Mouse (Mus musculus) hindbrain, embryonic 13.5 days (tissue): Measurements from ENCODE around the gene Gm45717. TPM values are rescaled to one million over a fixed set of nuclear protein-coding genes. Genes with fewer than 3 reads are reported as not detected.
A peak's percentile ranks its signal among the peaks of the same experiment; 100 is the strongest.

Experiments used
- ATAC-seq: fragments of 200-750 bp; cut with Nextera tagmentation; 2 replicates; pipeline ENCODE4 v1.8.0; 2017; ENCODE audit warnings: moderate TSS enrichment; ENCODE audit not compliant: low FRiP score
- H3K27ac ChIP-seq: fragments of 300-500 bp; sonication (generic); 2 replicates; pipeline ENCODE4 v1.5.1; 2015; ENCODE audit warnings: inconsistent platforms, mild to moderate bottlenecking, moderate library complexity
- H3K27me3 ChIP-seq: fragments of 300-500 bp; sonication (generic); 2 replicates; pipeline ENCODE4 v1.6.1; 2015; ENCODE audit warnings: mild to moderate bottlenecking, inconsistent platforms
- H3K36me3 ChIP-seq: fragments of 300-500 bp; sonication (generic); 2 replicates; pipeline ENCODE4 v1.6.1; 2015; ENCODE audit warnings: mild to moderate bottlenecking, inconsistent platforms
- H3K4me1 ChIP-seq: fragments of 300-500 bp; sonication (generic); replicated peaks from 2 replicates; pipeline ENCODE4 v1.6.1; 2015; ENCODE audit warnings: inconsistent platforms
- H3K4me2 ChIP-seq: fragments of 300-500 bp; sonication (generic); 2 replicates; pipeline ENCODE4 v1.6.1; 2015; ENCODE audit warnings: inconsistent platforms, mild to moderate bottlenecking, moderate library complexity
- H3K4me3 ChIP-seq: fragments of 300-500 bp; sonication (generic); 2 replicates; pipeline ENCODE4 v1.5.1; 2015; ENCODE audit warnings: mild to moderate bottlenecking, inconsistent platforms
- H3K9ac ChIP-seq: fragments of 300-500 bp; sonication (generic); 2 replicates; pipeline ENCODE4 v1.6.1; 2015; ENCODE audit warnings: mild to moderate bottlenecking, inconsistent platforms
- H3K9me3 ChIP-seq: fragments of 300-500 bp; sonication (generic); 2 replicates; pipeline ENCODE4 v1.6.1; 2016; ENCODE audit warnings: inconsistent platforms
- WGBS: fragments of 180-500 bp; shearing (Covaris S2); methylation state at CpG from one replicate; pipeline ENCODE4 v1.1.7; 2015; 5-methylcytosine and 5-hydroxymethylcytosine counted together
- polyA plus RNA-seq: library from polyadenylated mRNA; unstranded; fragments of >200 nt; fragmentation: Nextera tagmentation; extraction: Ambion mirVana; gene quantifications from 2 replicates; pipeline ENCODE4 v1.2.1, GENCODE M21; 2015

The Gm45717 gene
- polyA plus RNA-seq, 1 experiment from 2014 or later, result not detected

GRCm38 (mm10) chr7:140961416-140961815 lies 5.7 kb upstream of the Gm45717 start:
- no peaks in the 10 kb centered on the region for H3K9me3 ChIP-seq
- H3K36me3 ChIP-seq, result no peaks in the 10 kb centered on the region
- peaks cover 7% of the 10 kb centered on the region; the same call in 1 of the 2 replicates for H3K4me1 ChIP-seq
- no peak overlapping the region for H3K4me3 ChIP-seq
- H3K27ac ChIP-seq, result no peak overlapping the region
- no peak for ATAC-seq
- no peak overlapping the region for H3K9ac ChIP-seq
- 0 out of 2 replicates have a peak, but pooled peaks cover 6% of the 10 kb centered on the region for H3K27me3 ChIP-seq
- no peak overlapping the region for H3K4me2 ChIP-seq
- WGBS, result 49% methylated on average over 2 of the region's 2 CpGs

GRCm38 (mm10) chr7:140960026-140960425 lies 4.3 kb upstream of the Gm45717 start:
- Histone ChIP-seq H3K4me3 (no peak overlapping the region), H3K27me3 (0 out of 2 replicates have a peak, but pooled peaks cover 11% of the 10 kb centered on the region), H3K9me3 (no peaks in the 10 kb centered on the region), H3K9ac (no peak overlapping the region), H3K27ac (no peak overlapping the region), H3K4me1 (peaks cover 11% of the 10 kb centered on the region), H3K36me3 (no peaks in the 10 kb centered on the region), H3K4me2 (no peak overlapping the region)
- 62% methylated on average over 5 of the region's 5 CpGs for WGBS
- no peak for ATAC-seq

GRCm38 (mm10) chr7:140959181-140959901 lies 3.6 kb upstream of the Gm45717 start:
- Histone ChIP-seq H3K4me3 (no peak overlapping the region), H3K9ac (no peak overlapping the region), H3K27ac (no peak overlapping the region), H3K36me3 (no peaks in the 10 kb centered on the region), H3K27me3 (0 out of 2 replicates have a peak, but pooled peaks cover 11% of the 10 kb centered on the region), H3K9me3 (no peaks in the 10 kb centered on the region), H3K4me2 (no peak overlapping the region), H3K4me1 (peaks cover 17% of the 10 kb centered on the region)
- 5% methylated on average over 9 of the region's 9 CpGs for WGBS
- ATAC-seq, result no peak

GRCm38 (mm10) chr7:140956556-140956869 lies 776 bp upstream of the Gm45717 start:
- Histone ChIP-seq H3K27me3 (0 out of 2 replicates have a peak, but pooled peaks cover 11% of the 10 kb centered on the region), H3K36me3 (no peaks in the 10 kb centered on the region), H3K9ac (no peak overlapping the region), H3K4me3 (no peak overlapping the region), H3K27ac (0 out of 2 replicates have a peak overlapping the region, but pooled peaks have one; percentile 8), H3K4me1 (peaks cover 21% of the 10 kb centered on the region), H3K4me2 (no peak overlapping the region), H3K9me3 (no peaks in the 10 kb centered on the region)
- no peak for ATAC-seq
- 64% methylated on average over 6 of the region's 6 CpGs for WGBS

GRCm38 (mm10) chr7:140955342-140955741 lies 395 bp downstream of the Gm45717 start:
- no peaks in the 10 kb centered on the region for H3K36me3 ChIP-seq
- H3K27ac ChIP-seq, result no peak overlapping the region
- H3K9me3 ChIP-seq, result no peaks in the 10 kb centered on the region
- peak overlapping the region; percentile 59 for H3K4me2 ChIP-seq
- WGBS, result 27% methylated on average over 17 of the region's 17 CpGs
- H3K9ac ChIP-seq, result peak overlapping the region; percentile 66
- peak overlapping the region; percentile 32 for H3K4me3 ChIP-seq
- ATAC-seq, result peak; percentile 61
- peaks cover 31% of the 10 kb centered on the region for H3K4me1 ChIP-seq
- H3K27me3 ChIP-seq, result 0 out of 2 replicates have a peak, but pooled peaks cover 11% of the 10 kb centered on the region

GRCm38 (mm10) chr7:140954733-140955071 lies 1.0 kb downstream of the Gm45717 start:
- peak overlapping the region; percentile 32 for H3K4me3 ChIP-seq
- no peak for ATAC-seq
- peak overlapping the region; percentile 66 for H3K9ac ChIP-seq

GRCm38 (mm10) chr7:140953800-140954732 lies 1.7 kb downstream of the Gm45717 start:
- H3K4me1 ChIP-seq, result peaks cover 31% of the 10 kb centered on the region
- H3K4me3 ChIP-seq, result peak overlapping the region; percentile 32
- H3K27ac ChIP-seq, result no peak overlapping the region
- no peaks in the 10 kb centered on the region for H3K9me3 ChIP-seq
- no peak overlapping the region for H3K9ac ChIP-seq
- 68% methylated on average over 15 of the region's 15 CpGs for WGBS
- H3K27me3 ChIP-seq, result 0 out of 2 replicates have a peak, but pooled peaks cover 11% of the 10 kb centered on the region
- no peaks in the 10 kb centered on the region for H3K36me3 ChIP-seq
- no peak for ATAC-seq
- peak overlapping the region; percentile 59 for H3K4me2 ChIP-seq

More at GRCm38 (mm10) chr7:140954733-140955071, 1.0 kb downstream of the Gm45717 start:
- Histone ChIP-seq H3K27ac (no peak overlapping the region), H3K4me2 (peak overlapping the region; percentile 59), H3K36me3 (no peaks in the 10 kb centered on the region), H3K4me1 (peaks cover 36% of the 10 kb centered on the region), H3K27me3 (0 out of 2 replicates have a peak, but pooled peaks cover 11% of the 10 kb centered on the region), H3K9me3 (no peaks in the 10 kb centered on the region)
- WGBS, result 12% methylated on average over 9 of the region's 9 CpGs

GRCm38 (mm10) chr7:140953133-140953532 lies 2.6 kb downstream of the Gm45717 start:
- ATAC-seq, result no peak
- Histone ChIP-seq H3K9ac (no peak overlapping the region), H3K4me1 (peaks cover 30% of the 10 kb centered on the region), H3K9me3 (no peaks in the 10 kb centered on the region), H3K4me3 (no peak overlapping the region), H3K27me3 (0 out of 2 replicates have a peak, but pooled peaks cover 8% of the 10 kb centered on the region), H3K4me2 (no peak overlapping the region), H3K36me3 (no peaks in the 10 kb centered on the region), H3K27ac (no peak overlapping the region)
- WGBS, result 86% methylated on average over 11 of the region's 11 CpGs

- WGBS, result 84% methylated on average over 7 of the region's 7 CpGs
Measured at GRCm38 (mm10) chr7:140952441-140952840, 3.3 kb downstream of the Gm45717 start.

GRCm38 (mm10) chr7:140951765-140952164 lies 4.0 kb downstream of the Gm45717 start:
- 0 out of 2 replicates have a peak, but pooled peaks cover 5% of the 10 kb centered on the region for H3K27me3 ChIP-seq
- H3K36me3 ChIP-seq, result no peaks in the 10 kb centered on the region
- no peak overlapping the region for H3K27ac ChIP-seq
- H3K4me3 ChIP-seq, result no peak overlapping the region
- peaks cover 30% of the 10 kb centered on the region for H3K4me1 ChIP-seq
- no peak overlapping the region for H3K4me2 ChIP-seq
- H3K9me3 ChIP-seq, result no peaks in the 10 kb centered on the region
- no peak overlapping the region for H3K9ac ChIP-seq
- 77% methylated on average over 6 of the region's 6 CpGs for WGBS
- no peak for ATAC-seq

More at GRCm38 (mm10) chr7:140952441-140952840, 3.3 kb downstream of the Gm45717 start:
- H3K9ac ChIP-seq, result no peak overlapping the region
- H3K27ac ChIP-seq, result no peak overlapping the region
- no peak overlapping the region for H3K4me3 ChIP-seq
- peaks cover 30% of the 10 kb centered on the region for H3K4me1 ChIP-seq
- no peaks in the 10 kb centered on the region for H3K36me3 ChIP-seq
- H3K9me3 ChIP-seq, result no peaks in the 10 kb centered on the region
- no peak for ATAC-seq
- no peak overlapping the region for H3K4me2 ChIP-seq
- 0 out of 2 replicates have a peak, but pooled peaks cover 5% of the 10 kb centered on the region for H3K27me3 ChIP-seq

- no peaks in the 10 kb centered on the region for H3K9me3 ChIP-seq
- no peak overlapping the region for H3K4me3 ChIP-seq
- H3K27ac ChIP-seq, result no peak overlapping the region
- H3K4me1 ChIP-seq, result peaks cover 30% of the 10 kb centered on the region
- H3K27me3 ChIP-seq, result 0 out of 2 replicates have a peak, but pooled peaks cover 2% of the 10 kb centered on the region
- no peak for ATAC-seq
- 49% methylated on average over 8 of the region's 8 CpGs for WGBS
- H3K36me3 ChIP-seq, result no peaks in the 10 kb centered on the region
- no peak overlapping the region for H3K4me2 ChIP-seq
- no peak overlapping the region for H3K9ac ChIP-seq
Measured at GRCm38 (mm10) chr7:140951051-140951450, 4.7 kb downstream of the Gm45717 start.
